Mouse (Mus musculus) T-helper 2 cell (primary cell): Measurements from ENCODE around the gene Colq.

Source experiments
- in situ Hi-C: fragments of 300-600 bp; cut with MboI, MseI; formaldehyde crosslinking; loops from one replicate; pipeline ENCODE4 v1.15.1; 2025; ENCODE audit warnings: high pct_unique_total_duplicates

Colq gene

DNA sequence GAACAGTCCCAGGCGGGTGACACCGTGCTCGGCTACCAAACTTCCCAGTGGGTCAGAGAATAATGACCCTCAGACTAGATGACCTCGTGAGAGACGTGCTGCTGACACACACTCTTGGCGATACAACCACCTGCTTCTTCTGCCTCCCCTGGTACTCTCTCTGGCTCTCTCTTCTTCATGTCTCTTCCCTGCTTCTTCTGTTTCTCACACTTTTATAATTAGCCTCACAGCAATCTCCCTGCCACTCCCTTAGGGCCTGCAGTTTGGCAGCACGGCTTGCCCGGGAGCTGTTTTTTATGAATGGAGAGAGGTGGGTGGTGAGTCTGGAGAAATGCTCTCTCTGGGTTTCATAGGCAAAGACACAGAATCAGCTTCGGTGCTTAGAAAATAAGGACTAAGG, 15.3 kb downstream of the Colq start:
- in situ Hi-C loops = no loop called here

DNA sequence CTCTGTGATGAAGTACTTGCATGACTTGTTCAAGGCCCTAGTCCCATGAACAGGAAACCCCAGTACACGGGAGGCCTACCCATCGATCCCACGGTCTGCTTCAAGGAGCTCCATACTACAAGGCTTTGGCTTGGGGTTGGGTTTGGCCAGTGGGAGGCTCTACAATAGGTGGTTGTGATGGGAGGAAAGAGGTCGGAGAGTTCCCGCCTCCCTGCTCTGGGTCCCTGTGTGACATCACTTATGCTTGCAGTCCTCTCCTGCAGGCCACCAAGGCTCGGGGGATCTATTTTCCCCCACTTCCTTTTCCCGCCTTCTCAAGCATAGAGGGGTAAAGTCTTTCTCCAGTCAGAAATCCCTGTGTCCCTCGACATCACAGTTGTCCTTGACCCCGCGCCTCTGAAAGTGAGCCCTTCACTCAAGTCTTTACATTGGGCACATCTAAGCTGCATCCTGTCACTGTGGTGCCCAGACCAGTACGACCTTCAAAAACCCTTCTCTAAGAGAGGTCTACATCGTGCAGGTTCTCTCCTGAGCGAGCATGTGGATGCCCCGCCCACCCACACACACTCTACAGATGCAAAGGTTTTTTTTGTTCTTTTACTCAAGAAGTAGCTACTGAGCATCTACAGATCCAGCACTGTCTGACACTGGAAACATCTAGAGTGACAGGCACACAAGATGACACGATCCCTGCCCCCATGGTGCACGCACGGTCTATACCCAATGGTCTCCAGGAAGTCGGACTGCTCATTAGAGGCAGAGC, 16.1 kb downstream of the Colq start:
- in situ Hi-C loops = no loop called here

GRCm38 (mm10) chr14:31572561-31573175, 18.5 kb downstream of the Colq start:
- in situ Hi-C loops = no loop called here

GRCm38 (mm10) chr14:31571419-31571818, 19.7 kb downstream of the Colq start:
- in situ Hi-C loops = no loop called here

DNA sequence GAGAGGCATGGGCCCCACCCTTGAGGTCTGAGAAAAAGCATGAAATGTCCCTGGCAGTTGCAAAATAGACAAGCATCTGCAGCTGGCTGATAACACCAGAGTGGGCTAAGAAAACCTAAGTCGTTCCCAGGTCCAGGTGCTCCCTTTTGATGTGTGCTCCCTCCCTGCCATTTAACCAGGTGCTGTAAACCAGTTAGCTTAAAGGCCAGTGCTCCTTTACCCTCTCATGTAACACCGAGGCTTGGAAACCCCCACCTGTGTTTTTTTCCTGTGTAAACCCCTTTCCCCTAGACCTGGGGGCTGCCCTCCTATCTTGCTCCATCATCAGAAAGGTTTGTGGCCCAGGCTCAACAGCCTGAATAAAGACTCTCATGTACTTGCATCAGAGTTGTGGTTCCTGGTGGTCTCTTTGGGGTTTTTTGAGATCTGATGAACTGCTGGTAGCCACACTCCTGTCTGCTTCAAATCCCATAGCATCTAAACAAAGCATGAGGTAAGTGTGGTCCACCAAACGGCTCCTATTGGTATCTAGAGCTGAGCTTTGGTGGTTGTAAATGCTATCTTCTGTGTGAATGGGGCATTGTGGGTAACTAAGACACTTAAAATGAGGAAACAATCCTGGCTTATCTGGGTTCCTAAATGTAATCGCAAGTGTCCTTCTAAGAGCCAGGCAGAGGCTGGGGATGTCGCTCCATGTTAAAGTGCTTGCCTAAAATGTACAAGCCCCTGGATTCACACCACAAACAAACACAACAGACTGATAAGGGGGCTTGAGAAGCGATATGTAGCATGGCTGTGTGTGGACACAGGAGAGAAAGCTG, 20.8 kb downstream of the Colq start:
- in situ Hi-C loops = no loop called here

DNA sequence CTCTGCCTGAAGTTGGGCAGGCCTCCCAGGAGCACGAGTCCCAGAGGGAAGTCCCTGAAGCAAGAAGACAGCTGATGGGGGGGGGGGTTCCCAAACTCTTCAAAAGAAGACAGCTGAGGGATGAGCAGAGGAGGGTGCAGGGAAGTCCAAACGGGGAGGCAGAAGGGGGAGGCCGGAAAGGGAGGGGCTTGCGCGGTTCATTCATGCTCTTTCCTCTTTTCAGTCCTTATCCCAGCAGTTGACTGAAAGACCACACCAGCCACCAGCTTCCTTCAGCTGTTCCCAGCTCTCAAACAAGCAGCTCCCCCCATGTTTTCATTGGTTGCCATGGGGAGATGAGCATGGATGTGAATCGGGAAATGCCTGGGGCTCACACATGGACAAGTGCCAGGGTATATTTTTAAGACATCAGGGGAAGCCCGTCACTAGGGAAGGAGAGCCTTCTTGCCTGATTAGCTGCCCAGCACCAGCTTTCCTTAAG, 22.0 kb downstream of the Colq start:
- in situ Hi-C loops = no loop called here

DNA sequence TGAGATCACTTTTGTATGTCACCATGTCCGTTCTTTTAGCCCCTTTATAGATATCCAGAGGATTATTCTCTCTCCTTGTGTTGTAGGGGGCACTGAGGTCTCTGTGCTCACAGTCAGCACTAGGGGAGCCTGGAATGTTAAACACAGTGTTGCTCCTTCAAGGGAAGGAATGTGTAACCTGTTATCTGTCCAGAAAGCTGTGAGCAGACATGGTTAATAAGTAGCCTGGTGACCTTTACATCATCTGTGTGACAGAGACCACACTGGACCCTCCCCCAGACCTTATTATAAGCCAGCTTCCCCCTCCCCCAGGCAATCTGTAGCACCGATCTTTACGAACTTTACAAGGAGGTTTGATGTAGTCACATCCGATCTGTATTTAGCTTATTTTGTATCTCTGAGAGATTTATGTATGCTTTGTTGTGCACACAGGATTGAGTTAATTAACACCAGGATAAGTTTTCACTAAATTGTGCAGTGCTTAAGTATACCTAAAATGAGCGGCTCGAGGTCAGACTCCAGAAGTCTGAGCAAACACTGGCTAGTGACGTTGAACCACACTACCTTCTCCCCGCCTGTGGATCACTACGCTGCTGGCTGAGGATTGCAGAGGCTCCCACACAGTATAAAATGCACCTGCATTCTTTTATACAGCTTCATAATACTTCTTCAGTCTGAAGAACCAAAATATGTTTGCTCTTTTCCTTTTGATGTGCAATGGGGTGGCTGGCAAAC, 25.5 kb downstream of the Colq start:
- in situ Hi-C loops = no loop called here

DNA sequence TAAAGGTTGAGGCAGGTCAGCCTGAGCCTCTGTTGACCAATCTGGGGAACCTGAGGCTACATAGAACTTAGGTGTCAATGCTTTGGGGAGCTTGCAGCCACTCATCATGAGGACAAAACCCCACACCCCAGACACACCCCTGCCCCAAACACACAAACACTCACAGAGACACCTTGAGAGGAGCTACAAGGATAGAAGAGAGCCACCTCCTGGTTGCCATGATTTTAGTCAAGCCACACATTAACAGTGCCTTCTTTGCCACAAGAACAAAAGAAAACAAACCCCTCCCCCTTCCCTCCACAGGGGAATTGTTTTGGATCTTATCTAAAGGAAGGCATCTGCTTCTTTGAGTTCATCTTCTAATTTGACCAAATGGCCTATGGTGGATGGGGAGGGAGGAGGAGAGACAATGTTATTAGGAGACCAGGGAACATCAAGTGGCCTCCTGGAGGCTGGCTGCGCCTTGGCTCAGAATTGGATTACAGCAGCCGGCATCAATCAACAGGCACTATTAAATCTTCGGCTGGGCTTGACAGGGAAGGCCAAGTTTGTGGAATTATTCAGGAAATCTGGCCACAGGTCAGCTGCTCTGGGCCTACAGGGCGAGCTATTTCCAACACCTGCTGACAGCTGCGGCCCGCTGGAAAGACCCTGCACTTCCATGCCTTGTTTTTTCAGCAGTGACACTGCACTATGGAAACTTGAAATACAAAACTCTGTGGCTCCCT, 26.5 kb downstream of the Colq start:
- in situ Hi-C loops = no loop called here

DNA sequence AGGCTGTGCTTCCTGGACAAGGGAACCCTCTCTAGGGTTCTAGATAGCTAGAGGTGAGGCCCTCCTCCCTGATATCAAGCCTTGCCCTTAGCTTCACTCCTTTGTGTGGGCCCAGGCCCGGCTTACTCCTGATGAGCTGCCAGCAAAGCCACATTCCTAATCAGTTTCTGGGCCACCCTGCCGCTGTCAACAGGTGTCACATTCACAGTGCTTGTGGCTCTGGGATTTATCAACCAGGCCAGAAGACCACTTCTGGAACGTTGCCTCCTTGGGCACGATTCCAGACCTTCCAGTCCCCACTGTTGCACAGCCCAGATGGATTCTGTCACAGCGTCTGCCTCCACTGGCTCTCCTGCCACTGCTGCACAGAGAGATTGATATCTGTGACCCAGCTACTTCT, 30.3 kb downstream of the Colq start:
- in situ Hi-C loops = no loop called here

DNA sequence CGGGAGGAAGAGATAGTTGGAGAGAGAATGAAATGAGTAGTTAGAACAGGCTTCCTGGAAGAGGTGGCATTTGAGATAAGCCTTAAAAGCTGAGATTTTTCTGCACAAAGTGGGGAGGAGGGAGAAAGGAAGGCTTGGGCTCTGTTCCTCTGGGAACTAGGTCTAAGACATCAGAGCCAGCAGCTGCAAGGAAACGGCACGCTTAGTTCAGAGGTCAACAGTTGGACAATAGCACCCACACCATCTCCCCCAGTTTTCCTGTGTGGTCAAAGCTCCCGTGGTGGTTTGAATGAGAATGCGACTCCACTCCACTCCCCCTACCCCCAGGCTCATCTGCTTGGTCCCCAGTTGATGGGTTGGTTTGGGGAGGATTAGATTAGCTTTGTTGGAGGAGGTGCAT, 31.9 kb downstream of the Colq start:
- in situ Hi-C loops = no loop called here

- in situ Hi-C loops = no loop called here
These were observed 33.4 kb downstream of the Colq start for GRCm38 (mm10) chr14:31557784-31558183.

DNA sequence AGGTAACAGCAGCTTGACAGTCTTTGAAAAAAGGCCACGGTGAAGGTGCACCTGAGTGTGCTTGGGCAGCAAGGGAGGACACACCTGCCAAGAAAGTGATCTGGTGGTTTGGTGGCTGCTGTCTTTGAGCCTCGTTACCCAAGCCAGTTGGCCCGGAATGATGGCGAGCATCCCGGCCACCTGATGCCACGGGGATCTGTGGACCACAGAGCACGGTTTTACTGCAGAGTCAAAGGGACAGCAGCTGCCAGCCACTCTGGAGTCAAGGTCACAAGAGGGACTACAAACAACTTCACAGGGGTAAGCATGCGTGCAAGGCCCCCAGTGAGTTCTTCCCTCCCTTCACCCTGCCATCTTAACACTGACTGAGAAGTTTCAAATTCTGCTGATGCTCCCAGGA, 33.9 kb downstream of the Colq start:
- in situ Hi-C loops = no loop called here

- in situ Hi-C loops = no loop called here
These were observed 34.5 kb downstream of the Colq start for GRCm38 (mm10) chr14:31556526-31557260.

DNA sequence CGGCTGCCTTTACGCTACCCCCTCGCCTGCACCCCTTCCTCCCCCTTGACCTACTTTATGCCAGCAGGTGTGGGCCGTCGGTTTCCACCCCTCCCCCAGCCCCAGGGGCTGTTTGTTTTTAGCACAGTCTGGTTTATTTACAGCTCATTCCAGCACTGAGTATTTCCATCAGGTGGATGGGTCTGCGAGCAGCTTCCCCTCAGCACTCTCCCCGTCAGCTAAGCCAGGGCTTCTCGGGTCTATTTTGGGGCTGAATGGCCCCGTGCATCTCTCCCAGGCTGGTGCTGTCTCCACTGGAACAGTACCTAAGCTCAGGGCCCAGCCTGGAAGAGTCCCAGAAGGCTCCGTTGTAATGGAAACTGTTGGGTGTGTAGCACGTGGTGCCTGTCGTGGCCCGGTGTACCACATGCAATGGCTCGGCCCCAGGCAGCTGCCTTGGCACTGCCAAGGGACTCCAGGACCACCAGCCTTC, 35.1 kb downstream of the Colq start:
- in situ Hi-C loops = no loop called here

GRCm38 (mm10) chr14:31555021-31555420, 36.1 kb downstream of the Colq start:
- in situ Hi-C loops = no loop called here

DNA sequence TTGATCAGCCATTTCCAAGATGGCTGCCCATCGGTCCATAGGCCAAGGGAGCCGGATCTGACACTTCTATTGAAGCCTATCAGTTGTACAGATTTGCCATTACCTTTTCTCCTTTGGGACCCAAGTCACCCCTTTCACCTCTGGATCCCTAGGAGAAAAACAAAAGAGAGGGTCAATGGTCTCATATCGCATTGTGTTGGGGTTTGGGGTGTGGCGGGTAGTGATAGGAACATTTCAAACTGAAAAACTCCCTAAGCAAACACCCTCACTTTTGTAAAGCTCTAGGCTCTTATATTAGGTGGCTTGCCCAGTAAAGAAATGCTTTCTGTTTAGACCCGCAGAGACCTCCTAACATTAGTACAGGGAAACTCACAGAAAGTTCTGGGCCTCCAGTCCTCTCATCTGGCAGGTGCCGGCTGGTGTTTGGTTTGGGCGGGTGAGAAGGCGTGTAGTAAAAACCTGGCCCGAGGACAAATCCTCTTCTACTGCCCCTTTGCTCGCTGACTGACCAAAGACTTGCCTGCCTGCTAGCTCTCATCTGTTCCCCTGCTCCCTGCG, 47.2 kb downstream of the Colq start:
- in situ Hi-C loops = no loop called here

GRCm38 (mm10) chr14:31537298-31537697, 53.8 kb downstream of the Colq start:
- in situ Hi-C loops = no loop called here

DNA sequence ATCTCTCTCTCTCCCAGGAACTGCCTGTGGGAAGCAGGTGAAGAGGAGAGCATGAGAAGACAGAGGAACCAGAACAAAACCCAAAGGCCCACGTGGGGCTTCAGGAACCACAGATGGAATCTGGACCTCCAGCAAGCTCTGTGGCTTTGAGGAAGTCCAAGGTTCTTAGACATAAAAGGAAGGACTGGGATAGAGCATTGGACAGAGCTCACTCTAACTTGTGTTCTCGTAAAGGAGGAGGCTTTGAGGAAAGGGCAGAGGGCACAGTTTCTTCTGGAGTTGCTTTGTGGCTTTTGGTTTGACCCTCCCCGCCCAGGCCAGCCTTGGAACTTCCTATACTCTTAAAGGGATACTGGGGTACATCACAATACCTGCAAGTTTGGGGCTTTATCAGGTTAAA, 58.5 kb downstream of the Colq start:
- in situ Hi-C loops = no loop called here

- in situ Hi-C loops = no loop called here
These were observed 59.5 kb downstream of the Colq start for GRCm38 (mm10) chr14:31531506-31532148.
